Mouse (Mus musculus) kidney, embryonic 15.5 days (tissue): ENCODE measurements around the gene Ptpdc1. TPM values are rescaled to one million over a fixed set of nuclear protein-coding genes. Genes with fewer than 3 reads are reported as not detected.

Source experiments
- ATAC-seq: fragments of 200-750 bp; cut with Nextera tagmentation; replicated peaks from 2 replicates; pipeline ENCODE4 v1.8.0; 2017; ENCODE audit warnings: moderate TSS enrichment; ENCODE audit not compliant: low FRiP score
- H3K27ac ChIP-seq: fragments of 300-500 bp; sonication (generic); 2 replicates; pipeline ENCODE4 v1.5.1; 2015; ENCODE audit warnings: mild to moderate bottlenecking, inconsistent platforms
- H3K27me3 ChIP-seq: fragments of 300-500 bp; sonication (generic); 2 replicates; pipeline ENCODE4 v1.6.1; 2015; ENCODE audit warnings: inconsistent platforms
- H3K36me3 ChIP-seq: fragments of 300-500 bp; sonication (generic); 2 replicates; pipeline ENCODE4 v1.6.1; 2015; ENCODE audit warnings: inconsistent platforms
- H3K4me1 ChIP-seq: fragments of 300-500 bp; sonication (generic); 2 replicates; pipeline ENCODE4 v1.6.1; 2015; ENCODE audit warnings: inconsistent platforms
- H3K4me2 ChIP-seq: fragments of 300-500 bp; sonication (generic); 2 replicates; pipeline ENCODE4 v1.6.1; 2015; ENCODE audit warnings: moderate library complexity, mild to moderate bottlenecking, inconsistent platforms
- H3K4me3 ChIP-seq: fragments of 300-500 bp; sonication (generic); replicated peaks from 2 replicates; pipeline ENCODE4 v1.5.1; 2015; ENCODE audit warnings: mild to moderate bottlenecking, inconsistent platforms
- H3K9ac ChIP-seq: fragments of 300-500 bp; sonication (generic); 2 replicates; pipeline ENCODE4 v1.6.1; 2015; ENCODE audit warnings: mild to moderate bottlenecking, inconsistent platforms
- H3K9me3 ChIP-seq: fragments of 300-500 bp; sonication (generic); replicated peaks from 2 replicates; pipeline ENCODE4 v1.6.1; 2016; ENCODE audit warnings: inconsistent platforms
- WGBS: fragments of 180-500 bp; shearing (Covaris S2); methylation state at CpG from one replicate; pipeline ENCODE4 v1.1.7; 2015; ENCODE audit warnings: mixed read lengths; 5-methylcytosine and 5-hydroxymethylcytosine counted together
- polyA plus RNA-seq: library from polyadenylated mRNA; unstranded; fragments of >200 nt; fragmentation: Nextera tagmentation; extraction: Ambion mirVana; gene quantifications from 2 replicates; pipeline ENCODE4 v1.2.1, GENCODE M21; 2015

The Ptpdc1 gene
- polyA plus RNA-seq, 1 experiment from 2014 or later: 11.1 TPM

- peaks cover 24% of the 10 kb centered on the region for H3K4me1 ChIP-seq
- H3K9ac ChIP-seq: no peak overlapping the region
- H3K4me2 ChIP-seq: no peak overlapping the region
- H3K27ac ChIP-seq: no peak overlapping the region
- no peaks in the 10 kb centered on the region for H3K36me3 ChIP-seq
- no peak overlapping the region for H3K4me3 ChIP-seq
- H3K9me3 ChIP-seq: no peaks in the 10 kb centered on the region
- WGBS: 83% methylated on average over 1 of the region's 1 CpGs
- ATAC-seq: no peak
- H3K27me3 ChIP-seq: no peaks in the 10 kb centered on the region
Measured at GRCm38 (mm10) chr13:48554552-48554951, 70.9 kb downstream of the Ptpdc1 start.

- Histone ChIP-seq H3K4me1 (peaks cover 24% of the 10 kb centered on the region), H3K9me3 (no peaks in the 10 kb centered on the region), H3K27me3 (no peaks in the 10 kb centered on the region), H3K4me2 (no peak overlapping the region), H3K27ac (peak overlapping the region; percentile 93), H3K36me3 (no peaks in the 10 kb centered on the region), H3K9ac (no peak overlapping the region), H3K4me3 (no peak overlapping the region)
- ATAC-seq: no peak
- WGBS: 73% methylated on average over 5 of the region's 5 CpGs
Measured at GRCm38 (mm10) chr13:48553511-48553910, 72.0 kb downstream of the Ptpdc1 start.

GRCm38 (mm10) chr13:48552181-48553090 is 73.0 kb downstream of the Ptpdc1 start:
- no peaks in the 10 kb centered on the region for H3K36me3 ChIP-seq
- H3K4me1 ChIP-seq: peaks cover 24% of the 10 kb centered on the region
- 56% methylated on average over 21 of the region's 21 CpGs for WGBS
- peak; percentile 80 for ATAC-seq
- H3K27me3 ChIP-seq: no peaks in the 10 kb centered on the region
- peak overlapping the region; percentile 11; the same call in 1 of the 2 replicates for H3K4me3 ChIP-seq
- H3K27ac ChIP-seq: peak overlapping the region; percentile 93
- peak overlapping the region; percentile 26 for H3K4me2 ChIP-seq
- no peaks in the 10 kb centered on the region for H3K9me3 ChIP-seq
- no peak overlapping the region for H3K9ac ChIP-seq

- H3K9ac ChIP-seq: no peak overlapping the region
- peaks cover 35% of the 10 kb centered on the region for H3K4me1 ChIP-seq
- WGBS: 87% methylated on average over 5 of the region's 5 CpGs
- no peaks in the 10 kb centered on the region for H3K9me3 ChIP-seq
- H3K27me3 ChIP-seq: no peaks in the 10 kb centered on the region
- H3K36me3 ChIP-seq: no peaks in the 10 kb centered on the region
- no peak overlapping the region for H3K4me3 ChIP-seq
- no peak overlapping the region for H3K27ac ChIP-seq
- ATAC-seq: no peak
- no peak overlapping the region for H3K4me2 ChIP-seq
Measured at GRCm38 (mm10) chr13:48548296-48548695, 77.2 kb downstream of the Ptpdc1 start.

GRCm38 (mm10) chr13:48547623-48548022 is 77.8 kb downstream of the Ptpdc1 start:
- ATAC-seq: no peak
- Histone ChIP-seq H3K4me1 (peaks cover 31% of the 10 kb centered on the region), H3K27me3 (no peaks in the 10 kb centered on the region), H3K36me3 (no peaks in the 10 kb centered on the region), H3K9me3 (no peaks in the 10 kb centered on the region), H3K27ac (no peak overlapping the region), H3K4me3 (no peak overlapping the region), H3K4me2 (no peak overlapping the region), H3K9ac (no peak overlapping the region)
- WGBS: 93% methylated on average over 6 of the region's 6 CpGs

- Histone ChIP-seq H3K27ac (peak overlapping the region; percentile 100), H3K36me3 (no peaks in the 10 kb centered on the region), H3K27me3 (no peaks in the 10 kb centered on the region), H3K4me1 (peaks cover 26% of the 10 kb centered on the region), H3K9ac (peak overlapping the region; percentile 99), H3K9me3 (no peaks in the 10 kb centered on the region), H3K4me3 (peak overlapping the region; percentile 95), H3K4me2 (peak overlapping the region; percentile 63)
- WGBS: 0% methylated on average over 60 of the region's 72 CpGs
- ATAC-seq: peak; percentile 98
Measured at GRCm38 (mm10) chr13:48546330-48546917, 79.0 kb downstream of the Ptpdc1 start.

- Histone ChIP-seq H3K9ac (peak overlapping the region; percentile 99), H3K4me1 (peaks cover 30% of the 10 kb centered on the region), H3K4me2 (peak overlapping the region; percentile 66), H3K9me3 (no peaks in the 10 kb centered on the region), H3K27ac (peak overlapping the region; percentile 100), H3K36me3 (0 out of 2 replicates have a peak, but pooled peaks cover 3% of the 10 kb centered on the region), H3K4me3 (peak overlapping the region; percentile 95), H3K27me3 (no peaks in the 10 kb centered on the region)
- WGBS: under 1% methylated on average over 51 of the region's 72 CpGs
- ATAC-seq: peak; percentile 92
Measured at GRCm38 (mm10) chr13:48545476-48546281, 79.8 kb downstream of the Ptpdc1 start.

GRCm38 (mm10) chr13:48544867-48545266 is 80.6 kb downstream of the Ptpdc1 start:
- H3K4me3 ChIP-seq: peak overlapping the region; percentile 95
- peak overlapping the region; percentile 97; the same call in 1 of the 2 replicates for H3K27ac ChIP-seq
- 34% methylated on average over 4 of the region's 4 CpGs for WGBS
- no peak for ATAC-seq
- peaks cover 36% of the 10 kb centered on the region for H3K4me1 ChIP-seq
- no peaks in the 10 kb centered on the region for H3K27me3 ChIP-seq
- 0 out of 2 replicates have a peak, but pooled peaks cover 4% of the 10 kb centered on the region for H3K36me3 ChIP-seq
- peak overlapping the region; percentile 66 for H3K4me2 ChIP-seq
- no peaks in the 10 kb centered on the region for H3K9me3 ChIP-seq
- peak overlapping the region; percentile 85 for H3K9ac ChIP-seq

- Histone ChIP-seq H3K4me2 (peak overlapping the region; percentile 66), H3K27me3 (no peaks in the 10 kb centered on the region), H3K36me3 (0 out of 2 replicates have a peak, but pooled peaks cover 4% of the 10 kb centered on the region), H3K9me3 (no peaks in the 10 kb centered on the region), H3K9ac (no peak overlapping the region), H3K4me1 (peaks cover 40% of the 10 kb centered on the region), H3K4me3 (peak overlapping the region; percentile 95), H3K27ac (no peak overlapping the region)
- ATAC-seq: no peak
Measured at GRCm38 (mm10) chr13:48544391-48544790, 81.1 kb downstream of the Ptpdc1 start.

GRCm38 (mm10) chr13:48540488-48540887 is 85.0 kb downstream of the Ptpdc1 start:
- Histone ChIP-seq H3K4me2 (peak overlapping the region; percentile 23), H3K4me1 (peaks cover 43% of the 10 kb centered on the region), H3K36me3 (peaks cover 26% of the 10 kb centered on the region), H3K9me3 (no peaks in the 10 kb centered on the region), H3K9ac (no peak overlapping the region), H3K27me3 (no peaks in the 10 kb centered on the region), H3K27ac (no peak overlapping the region), H3K4me3 (0 out of 2 replicates have a peak overlapping the region, but pooled peaks have one; percentile 3)
- WGBS: 23% methylated on average over 1 of the region's 1 CpGs
- ATAC-seq: no peak

GRCm38 (mm10) chr13:48533441-48533840 is 92.0 kb downstream of the Ptpdc1 start:
- Histone ChIP-seq H3K4me3 (no peak overlapping the region), H3K9me3 (no peaks in the 10 kb centered on the region), H3K4me1 (0 out of 2 replicates have a peak, but pooled peaks cover 3% of the 10 kb centered on the region), H3K27ac (no peak overlapping the region), H3K9ac (no peak overlapping the region), H3K27me3 (no peaks in the 10 kb centered on the region), H3K4me2 (no peak overlapping the region), H3K36me3 (peaks cover 43% of the 10 kb centered on the region)
- 87% methylated on average over 5 of the region's 5 CpGs for WGBS
- 0 out of 2 replicates have a peak, but pooled peaks have one; percentile 33 for ATAC-seq
